Mouse (Mus musculus) C2C12 (cell line): ENCODE measurements around the gene Kctd2.

Experiments
- CTCF ChIP-seq: IDR thresholded peaks from one replicate; pipeline ENCODE4 v1.5.1; 2011; ENCODE audit not compliant: control insufficient read depth, insufficient read depth, insufficient read length
- MAX ChIP-seq: IDR thresholded peaks from one replicate; pipeline ENCODE4 v1.6.1; 2011; ENCODE audit warnings: mild to moderate bottlenecking, control low read depth

- no peak for TF ChIP-seq MAX
- TF ChIP-seq CTCF, result no peak
These were observed 29.1 kb downstream of the Kctd2 start for GRCm38 (mm10) chr11:115448998-115449397.
